Mouse (Mus musculus) adrenal gland, postnatal 14 days (tissue): ENCODE data around the gene Sbno2. TPM values are rescaled to one million over a fixed set of nuclear protein-coding genes. Genes with fewer than 3 reads are reported as not detected.
A peak's percentile ranks its signal among the peaks of the same experiment; 100 is the strongest.
"Not testable (repeated sequence)": the region's sequence is repeated elsewhere in the genome, so short reads cannot be mapped to it uniquely, and the experiment has no call there.

Experiments
- DNase-seq: peaks from one replicate; pipeline ENCODE4 v3.0.0; 2021; ENCODE audit warnings: mixed read lengths
- total RNA-seq: library from RNA; stranded (reverse); gene quantifications from 2 replicates; pipeline ENCODE4 v1.2.3, GENCODE M21; 2021

The Sbno2 gene
- total RNA-seq, 1 experiment from 2014 or later, result 52.9 TPM

DNA sequence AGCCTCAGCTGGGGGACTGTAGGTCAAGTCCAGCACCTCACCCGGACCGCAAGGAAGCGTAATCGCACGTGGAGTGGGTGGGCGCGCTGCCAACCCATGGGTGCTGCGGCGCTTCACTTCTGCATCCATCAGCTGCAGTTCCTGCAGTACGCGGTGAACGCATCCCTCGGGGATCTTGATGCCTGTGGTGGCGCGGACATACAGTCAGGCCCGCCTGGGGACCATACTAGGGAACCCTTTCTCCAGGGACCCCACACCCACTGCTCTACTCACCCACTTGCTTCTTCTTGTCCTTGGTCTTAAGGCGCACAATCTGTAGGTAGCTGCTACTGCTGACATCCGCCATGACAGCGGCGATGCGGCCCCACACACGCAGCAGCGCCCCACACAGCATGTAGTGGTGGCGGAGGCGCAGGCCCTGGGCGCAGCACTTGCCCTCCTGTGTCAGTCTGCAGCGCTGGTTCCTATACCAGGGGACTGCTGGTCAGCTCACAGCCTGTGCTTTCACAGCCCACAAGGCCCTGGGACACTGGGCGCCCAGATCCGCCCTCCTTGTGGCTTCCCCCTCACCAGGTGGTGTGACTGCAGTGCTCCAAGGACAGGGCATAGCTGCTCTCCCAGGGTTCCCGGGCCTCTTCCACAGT lies 47.6 kb downstream of the Sbno2 start:
- DNase-seq, result no peak

DNA sequence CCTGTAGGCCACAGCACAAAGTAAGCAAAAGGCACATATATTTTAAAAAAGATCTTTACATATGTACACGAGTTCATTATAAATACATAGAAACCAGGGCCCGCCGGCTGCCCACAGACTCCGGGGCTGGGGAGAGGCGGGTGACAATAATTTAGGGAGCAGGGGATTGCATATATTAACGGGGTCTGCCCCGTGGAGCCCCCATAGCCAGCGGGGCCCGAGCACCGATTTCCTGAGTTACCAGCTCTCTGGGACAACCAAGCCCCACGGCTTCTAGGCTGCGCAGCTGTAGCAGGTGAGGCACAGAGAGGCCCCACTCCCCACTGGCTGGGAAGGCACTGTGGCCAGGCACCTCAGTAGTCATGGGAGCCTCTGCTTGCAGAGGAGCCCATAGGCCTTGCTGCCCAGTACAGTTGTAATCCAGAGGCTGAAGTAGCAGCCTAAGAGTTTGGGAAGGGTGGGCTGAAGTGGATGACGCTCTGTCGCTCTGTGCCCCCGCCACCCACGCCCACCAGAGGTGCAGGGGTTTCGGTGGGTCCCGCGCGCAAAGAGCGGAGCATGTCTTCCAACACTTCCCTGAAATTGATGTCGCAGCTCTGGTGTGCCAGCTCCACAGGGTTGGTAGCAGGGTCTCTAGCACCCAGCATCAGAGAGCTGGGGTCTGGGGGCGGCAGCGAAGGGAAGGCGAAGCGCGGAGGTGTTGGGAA lies 48.2 kb downstream of the Sbno2 start:
- DNase-seq, result no peak

DNA sequence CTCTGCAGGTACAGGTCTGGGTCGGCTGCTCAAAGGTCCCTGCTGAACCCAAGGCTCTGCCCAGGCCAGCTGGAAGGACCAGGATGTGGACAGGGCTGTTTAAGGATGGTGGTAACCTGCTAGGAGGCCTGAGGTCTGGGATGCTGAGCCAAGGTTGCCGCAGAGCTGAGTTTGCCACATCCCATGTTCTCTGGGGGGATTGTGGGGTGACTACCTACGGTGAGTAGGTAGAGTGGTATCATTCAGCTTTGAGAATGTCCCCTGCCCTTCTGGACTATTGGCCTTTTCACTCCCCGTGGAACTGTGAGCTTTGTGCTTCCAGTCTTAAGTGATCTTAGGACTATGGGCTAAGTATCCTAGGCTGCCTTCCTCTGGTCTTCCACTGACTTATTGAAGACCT lies 48.9 kb downstream of the Sbno2 start:
- no peak for DNase-seq

DNA sequence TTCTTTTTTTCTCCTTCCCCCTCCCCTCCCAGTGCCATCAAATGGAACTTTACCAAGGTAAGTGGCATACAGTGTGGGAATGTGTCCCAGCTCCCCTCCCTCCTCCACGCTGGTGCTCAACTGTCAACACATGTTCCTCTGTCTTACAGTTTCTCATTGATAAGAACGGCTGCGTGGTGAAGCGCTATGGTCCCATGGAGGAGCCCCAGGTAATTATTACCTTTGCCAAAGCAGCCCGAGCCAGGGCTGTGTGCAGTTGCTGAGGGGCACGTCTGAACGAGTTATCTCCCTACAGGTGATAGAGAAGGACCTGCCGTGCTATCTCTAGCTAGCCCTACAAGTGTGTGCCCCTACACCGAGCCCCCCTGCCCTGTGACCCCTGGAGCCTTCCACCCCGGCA lies 49.5 kb downstream of the Sbno2 start:
- no peak for DNase-seq

DNA sequence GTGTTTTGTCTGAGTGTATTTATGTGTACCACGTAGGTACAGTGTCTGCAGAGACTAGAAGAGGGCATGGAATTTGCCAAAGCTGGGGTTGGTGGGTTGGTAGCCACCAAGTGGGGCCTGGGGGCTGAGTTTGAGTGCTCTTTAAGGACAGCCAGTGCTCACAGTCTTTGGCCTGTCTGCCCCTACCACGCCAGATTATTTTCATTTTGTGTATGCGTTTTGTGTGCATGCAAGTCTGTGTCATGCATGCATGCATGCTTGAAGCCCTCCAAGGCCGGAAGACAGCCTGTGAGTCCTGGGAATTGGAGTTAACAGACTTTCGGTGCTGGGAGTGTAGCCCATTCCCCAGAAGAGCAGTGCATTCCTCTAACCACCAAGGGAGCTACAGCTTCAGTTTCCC lies 50.0 kb downstream of the Sbno2 start:
- DNase-seq, result no peak

DNA sequence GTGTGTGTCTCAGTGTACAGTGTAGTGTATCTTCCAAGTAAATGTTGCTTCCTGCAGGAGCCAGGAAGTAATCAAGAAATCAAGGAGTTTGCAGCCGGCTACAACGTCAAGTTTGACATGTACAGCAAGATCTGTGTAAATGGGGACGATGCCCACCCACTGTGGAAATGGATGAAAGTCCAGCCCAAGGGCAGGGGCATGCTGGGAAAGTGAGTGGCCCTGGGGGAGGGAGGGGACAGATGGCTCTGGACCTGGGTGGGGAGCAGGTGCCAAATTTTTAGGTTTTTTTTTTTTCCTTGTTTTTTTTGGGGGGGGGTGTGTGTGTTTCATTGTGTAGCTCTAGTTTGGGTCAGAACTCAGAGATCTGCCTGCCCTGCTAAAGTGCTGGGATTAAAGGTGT lies 50.5 kb downstream of the Sbno2 start:
- DNase-seq, result not testable (repeated sequence)

DNA sequence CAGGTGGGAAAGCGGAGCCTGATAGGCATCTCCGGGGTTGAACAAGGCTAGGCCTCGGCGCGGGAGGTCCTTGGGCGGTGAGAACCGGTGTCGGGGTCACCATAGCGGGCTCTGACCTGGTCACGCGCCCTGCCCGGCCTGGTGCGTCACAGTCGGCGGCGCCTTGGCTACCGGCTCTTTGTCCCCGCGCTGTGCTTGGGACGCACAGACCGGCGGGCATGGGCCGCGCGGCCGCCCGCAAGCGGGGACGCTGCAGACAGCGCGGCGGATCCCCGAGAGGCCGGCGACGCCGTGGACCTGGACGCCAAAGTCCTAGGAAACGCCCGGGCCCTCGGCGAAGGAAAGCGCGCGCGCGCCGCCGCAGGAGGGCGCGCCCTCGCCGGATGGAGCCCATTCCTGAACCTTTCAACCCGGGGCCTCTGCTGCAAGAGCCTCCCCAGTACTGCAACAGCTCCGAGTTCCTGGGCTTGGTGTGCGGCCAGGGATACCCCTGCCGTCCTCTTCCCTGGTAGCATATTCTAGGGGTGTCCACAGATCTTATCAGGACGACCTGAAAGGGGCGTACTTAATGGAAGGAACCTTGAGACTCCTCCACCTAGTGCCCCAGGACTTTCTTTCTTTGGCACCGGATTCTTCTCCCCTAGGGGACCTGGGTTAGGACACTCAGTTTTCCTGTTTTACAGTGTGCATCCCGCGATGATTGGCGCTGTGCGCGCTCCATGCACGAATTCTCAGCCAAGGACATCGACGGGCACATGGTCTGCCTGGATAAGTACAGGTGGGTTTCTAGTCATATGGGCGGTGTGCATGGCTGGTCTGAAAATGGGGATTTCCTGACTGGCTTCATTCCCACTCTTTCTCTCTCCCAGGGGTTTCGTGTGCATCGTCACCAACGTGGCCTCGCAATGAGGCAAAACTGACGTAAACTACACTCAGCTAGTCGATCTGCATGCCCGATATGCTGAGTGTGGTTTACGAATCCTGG lies 51.2 kb downstream of the Sbno2 start:
- peak; percentile 88 for DNase-seq

DNA sequence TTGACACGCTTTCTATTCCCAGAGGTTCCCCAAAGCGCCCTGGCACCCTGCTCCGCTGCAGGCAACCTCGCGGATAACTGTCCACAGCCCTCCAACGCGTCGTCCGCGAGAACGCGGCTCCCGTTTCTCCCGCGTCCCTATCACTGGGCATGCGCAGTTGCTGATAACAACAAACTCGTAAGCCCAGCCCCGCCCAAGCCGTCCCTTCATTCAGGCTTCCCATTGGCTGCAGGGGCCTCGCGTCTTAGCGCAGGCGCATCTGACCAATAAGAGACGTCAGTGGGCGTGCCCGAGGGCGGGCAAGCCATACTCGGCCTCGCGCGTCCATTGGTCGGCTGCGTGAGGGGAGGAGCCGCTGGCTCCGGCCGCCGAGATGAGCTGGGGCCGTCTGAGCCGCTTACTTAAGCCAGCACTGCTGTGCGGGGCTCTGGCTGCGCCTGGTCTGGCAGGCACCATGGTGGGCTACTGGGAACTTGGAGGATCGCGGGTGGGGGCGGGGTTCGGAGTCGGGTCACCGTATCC lies 52.1 kb downstream of the Sbno2 start:
- peak; percentile 100 for DNase-seq

DNA sequence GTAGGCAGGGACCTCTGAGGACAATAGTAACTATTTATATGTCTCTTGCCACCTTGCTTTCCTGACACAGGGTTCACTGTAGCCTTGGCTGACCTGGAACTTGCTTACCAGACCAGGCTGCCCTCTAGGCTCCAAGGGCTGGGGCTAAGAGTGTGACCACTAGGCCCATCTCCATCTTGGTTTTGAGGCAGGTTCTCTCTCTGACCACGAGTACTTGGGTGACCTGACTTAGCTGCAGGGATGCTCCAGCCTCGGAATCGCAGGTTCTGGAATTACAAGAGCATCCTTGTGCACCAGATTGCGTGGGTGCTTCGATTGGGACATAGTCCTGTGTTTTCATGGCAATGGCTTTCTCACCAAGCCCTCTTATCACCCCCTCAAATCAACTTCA lies 53.0 kb downstream of the Sbno2 start:
- no peak for DNase-seq

DNA sequence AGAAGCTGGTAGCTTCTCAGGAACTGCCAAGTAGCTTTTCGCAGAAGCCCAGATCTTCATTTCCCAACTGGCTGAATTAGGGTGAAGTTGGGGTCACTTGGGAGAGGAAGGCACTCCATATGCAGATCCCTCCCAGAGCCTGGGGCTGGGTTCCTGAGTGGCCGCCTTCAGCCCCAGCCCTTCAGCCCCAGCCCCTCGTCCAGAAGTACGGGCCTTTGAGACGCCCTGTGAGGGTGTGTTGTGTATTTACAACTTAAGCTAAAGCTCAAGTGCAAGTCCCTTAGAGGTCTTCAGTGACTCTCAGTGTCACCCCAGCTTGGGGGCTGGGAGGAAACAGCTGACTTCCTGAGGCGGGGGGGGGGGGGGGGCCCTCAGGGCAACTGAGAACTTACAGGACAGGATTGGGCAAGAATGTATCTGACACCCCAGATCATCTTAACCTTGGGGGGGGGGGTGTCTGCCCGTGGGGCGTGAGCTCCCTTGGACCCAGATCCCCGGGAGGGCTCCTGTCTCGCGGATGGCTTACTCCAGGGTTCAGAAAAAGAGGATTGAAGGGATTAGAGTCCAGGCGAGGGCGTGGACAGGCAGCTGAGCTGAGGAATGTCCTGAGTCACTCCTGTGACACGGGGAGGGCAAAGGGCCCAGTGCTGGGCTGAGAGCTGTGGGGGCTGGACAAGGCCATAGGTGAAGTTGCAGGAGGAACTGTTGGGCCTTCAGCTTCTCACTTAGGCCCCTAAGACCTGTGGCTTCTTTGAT lies 53.6 kb downstream of the Sbno2 start:
- DNase-seq, result peak; percentile 90

DNA sequence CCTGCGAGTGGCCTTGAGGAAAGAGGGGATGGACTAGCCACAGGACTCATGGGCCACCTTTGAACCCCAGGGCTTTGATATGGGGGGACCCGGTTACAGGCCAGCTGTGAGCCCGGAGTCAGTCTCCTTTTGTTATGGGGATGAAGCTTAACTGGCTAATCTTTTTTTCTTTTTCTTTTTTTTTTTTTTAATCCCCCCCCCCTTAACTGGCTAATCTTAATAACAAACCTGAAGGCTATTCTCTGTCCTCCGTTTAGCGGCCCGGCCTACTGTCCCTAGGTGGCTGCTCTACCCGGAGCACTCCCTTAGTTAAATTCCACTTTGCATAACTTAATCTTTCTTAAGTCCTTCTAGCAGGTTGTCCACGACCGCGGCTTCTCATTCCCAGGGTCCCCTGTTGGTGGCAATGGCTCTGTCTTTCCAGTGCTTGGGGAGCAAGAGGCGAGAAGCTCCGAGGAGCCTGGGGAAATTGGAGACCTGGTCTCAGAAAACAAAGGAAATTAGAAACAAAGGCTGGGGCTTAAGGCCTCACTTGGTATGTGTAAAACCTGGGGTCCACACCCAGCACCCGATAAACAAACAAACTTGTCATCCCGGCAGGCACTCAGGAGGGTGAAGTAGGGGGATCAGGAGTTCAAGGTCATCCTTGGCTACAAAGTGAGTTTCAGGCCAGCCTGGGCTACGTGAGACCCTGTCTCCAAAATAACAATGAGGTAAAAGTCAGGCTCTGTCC lies 54.3 kb downstream of the Sbno2 start:
- DNase-seq, result no peak

DNA sequence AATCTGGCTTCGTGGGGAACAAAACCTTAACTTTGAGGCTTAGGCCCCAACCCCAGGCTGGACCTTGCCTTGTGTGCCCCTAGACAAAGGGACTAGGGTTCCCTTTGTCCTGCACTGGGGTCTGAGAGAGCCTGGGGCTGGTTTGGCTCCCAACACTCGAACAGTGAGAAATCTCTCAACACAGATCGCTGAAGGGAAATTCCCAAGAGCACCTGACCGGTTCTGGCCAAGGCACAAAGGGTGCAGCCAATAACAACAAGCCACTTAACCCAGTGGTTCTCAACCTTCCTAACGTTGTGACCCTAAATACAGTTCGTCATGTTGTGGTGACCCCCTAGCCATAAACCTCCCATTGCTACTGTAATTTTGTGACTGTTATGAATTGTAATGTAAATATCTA lies 55.1 kb downstream of the Sbno2 start:
- no peak for DNase-seq

DNA sequence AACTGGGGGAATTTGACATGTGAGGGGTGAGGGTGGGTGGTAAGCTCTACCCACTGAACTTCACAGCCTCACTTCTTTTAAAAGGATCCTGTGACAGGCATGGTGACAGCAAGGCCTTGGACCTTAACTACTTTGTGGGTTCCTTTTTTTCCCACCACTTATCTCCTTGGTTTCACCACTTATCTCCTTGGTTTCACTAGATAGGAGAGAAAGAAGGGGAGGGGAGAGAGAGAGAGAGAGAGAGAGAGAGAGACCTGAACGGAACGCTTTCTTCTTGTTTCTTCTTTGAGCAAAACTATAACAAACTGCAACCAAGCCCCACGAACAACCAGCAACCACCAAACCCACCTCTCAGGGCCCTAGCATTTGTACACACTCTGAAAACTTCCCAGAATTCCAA lies 56.5 kb downstream of the Sbno2 start:
- DNase-seq, result no peak

DNA sequence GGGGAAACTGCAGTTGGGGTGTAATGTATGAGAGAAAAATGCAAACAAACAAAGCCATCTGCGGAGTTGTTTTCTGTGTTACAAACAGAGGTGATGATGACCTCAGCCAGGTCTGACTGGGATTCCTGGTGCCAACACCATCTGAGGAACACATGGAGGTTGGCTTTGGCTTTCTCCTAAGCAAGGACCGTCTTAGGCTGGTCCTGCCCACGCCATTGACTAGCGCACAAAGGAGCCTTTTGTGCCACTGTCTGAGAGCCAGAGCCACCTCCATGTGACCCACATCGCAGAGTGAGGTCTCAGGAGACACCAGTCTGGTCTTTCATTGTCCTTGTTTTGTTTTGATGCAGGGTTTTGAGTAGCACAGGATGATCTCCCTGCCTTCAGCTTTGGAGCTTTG lies 57.0 kb downstream of the Sbno2 start:
- DNase-seq, result no peak

DNA sequence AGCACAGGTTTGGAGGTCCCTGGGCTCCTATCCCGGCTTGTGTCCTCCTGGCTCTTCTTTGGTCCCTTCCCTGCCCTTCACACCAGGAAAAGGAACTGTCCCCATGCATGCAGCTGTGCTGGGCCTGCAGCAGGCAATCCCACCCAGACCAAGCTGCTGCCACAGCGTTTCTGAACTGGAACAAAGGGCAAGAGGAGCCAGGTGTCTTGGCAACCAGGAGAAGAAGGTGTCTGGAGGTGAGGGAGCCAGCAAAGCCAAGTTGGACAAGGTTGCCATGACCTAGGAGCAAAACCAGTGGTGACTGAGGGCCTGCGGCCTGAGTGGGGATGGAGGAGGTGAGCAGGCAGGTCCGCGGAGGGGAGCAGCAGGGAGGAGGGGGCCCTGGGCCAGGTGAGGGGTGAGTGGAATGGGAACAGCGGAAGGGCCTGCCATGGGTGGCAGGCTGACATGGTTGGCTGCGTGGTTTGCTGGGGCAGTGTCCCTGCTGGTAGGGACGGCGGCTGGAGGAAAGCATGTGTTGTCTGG lies 58.3 kb downstream of the Sbno2 start, which contains the start of gene Gpx4:
TSS of gene Gpx4 (plus strand) at position 126 of the 525 bp plus-strand sequence.
- DNase-seq, result no peak

DNA sequence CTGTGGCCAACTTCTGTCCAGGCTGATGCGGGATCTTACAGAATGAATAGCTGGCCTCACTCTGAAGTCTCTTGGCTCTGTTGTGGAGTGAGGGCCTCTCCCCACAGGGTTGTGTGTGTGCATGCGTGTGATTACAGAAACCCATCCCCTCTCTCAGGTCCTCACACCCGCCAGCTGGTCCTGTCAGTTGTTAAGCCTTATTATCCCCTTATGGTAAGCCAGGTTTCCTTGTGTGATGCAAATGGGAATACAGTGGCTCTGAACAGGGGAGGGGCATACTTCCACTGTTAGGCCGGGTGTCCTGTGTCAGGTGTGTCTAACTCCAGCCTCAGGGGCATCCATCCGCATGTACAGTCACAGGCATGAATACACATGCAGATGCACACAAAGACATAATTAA lies 59.6 kb downstream of the Sbno2 start:
- no peak for DNase-seq

DNA sequence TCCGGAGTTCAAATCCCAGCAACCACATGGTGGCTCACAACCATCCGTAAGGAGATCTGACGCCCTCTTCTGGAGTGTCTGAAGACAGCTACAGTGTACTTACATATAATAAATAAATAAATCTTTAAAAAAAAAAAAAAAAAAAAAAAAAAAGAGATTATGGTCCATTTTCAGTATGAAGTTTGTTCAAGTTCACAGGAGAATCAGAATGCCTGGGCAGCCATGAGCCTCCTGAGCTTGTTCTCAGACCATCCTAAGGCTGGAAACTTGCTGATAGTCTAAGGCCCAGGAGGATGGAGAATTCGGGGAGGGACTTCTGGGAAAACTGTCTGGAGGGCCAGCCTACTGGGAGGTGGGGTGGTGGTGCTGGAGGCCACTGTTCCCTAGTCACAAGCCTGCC lies 60.0 kb downstream of the Sbno2 start:
- not testable (repeated sequence) for DNase-seq

DNA sequence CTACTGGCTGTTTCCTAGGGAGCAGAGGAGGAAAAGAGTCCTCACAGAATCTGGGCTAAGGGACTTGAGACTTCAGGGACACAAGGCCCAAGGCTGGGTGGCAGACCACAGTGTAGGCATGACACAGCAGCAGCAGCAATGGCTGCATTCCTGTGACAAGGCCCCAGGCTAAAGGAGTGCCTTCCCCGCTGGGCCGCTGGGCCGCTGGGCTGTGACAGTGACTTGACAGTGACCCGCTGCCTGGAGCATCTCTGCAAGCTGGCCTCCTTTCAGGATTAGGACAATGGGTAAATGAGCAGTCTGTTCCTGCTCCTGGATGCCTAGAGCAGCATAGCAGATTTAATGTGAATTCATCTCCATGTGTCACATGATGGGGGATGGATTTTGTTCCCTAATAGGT lies 61.3 kb downstream of the Sbno2 start:
- no peak for DNase-seq

DNA sequence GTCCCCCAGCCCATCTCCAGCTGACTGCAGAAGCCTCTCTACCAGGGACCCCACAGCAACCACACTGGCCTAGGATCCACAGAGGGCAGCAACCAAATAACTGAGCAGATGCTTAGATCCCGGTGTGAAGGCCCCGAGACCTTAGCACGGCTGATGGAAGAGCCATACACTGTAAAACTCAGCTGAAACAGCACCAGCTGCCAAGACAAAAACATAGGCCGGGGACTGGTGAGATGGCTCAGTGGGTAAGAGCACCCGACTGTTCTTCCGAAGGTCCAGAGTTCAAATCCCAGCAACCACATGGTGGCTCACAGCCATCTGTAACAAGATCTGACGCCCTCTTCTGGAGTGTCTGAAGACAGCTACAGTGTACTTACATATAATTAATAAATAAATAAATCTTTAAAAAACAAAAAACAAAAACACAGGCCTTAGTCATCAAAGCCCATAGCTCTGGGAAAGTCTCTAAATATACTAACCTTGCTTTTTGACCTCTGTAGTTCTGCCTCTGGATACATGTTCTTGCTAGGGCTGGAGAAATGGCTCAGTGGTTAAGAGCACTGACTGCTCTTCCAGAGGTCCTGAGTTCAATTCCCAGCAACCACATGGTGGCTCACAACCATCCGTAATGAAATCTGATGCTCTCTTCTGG lies 63.8 kb downstream of the Sbno2 start:
- DNase-seq, result not testable (repeated sequence)

DNA sequence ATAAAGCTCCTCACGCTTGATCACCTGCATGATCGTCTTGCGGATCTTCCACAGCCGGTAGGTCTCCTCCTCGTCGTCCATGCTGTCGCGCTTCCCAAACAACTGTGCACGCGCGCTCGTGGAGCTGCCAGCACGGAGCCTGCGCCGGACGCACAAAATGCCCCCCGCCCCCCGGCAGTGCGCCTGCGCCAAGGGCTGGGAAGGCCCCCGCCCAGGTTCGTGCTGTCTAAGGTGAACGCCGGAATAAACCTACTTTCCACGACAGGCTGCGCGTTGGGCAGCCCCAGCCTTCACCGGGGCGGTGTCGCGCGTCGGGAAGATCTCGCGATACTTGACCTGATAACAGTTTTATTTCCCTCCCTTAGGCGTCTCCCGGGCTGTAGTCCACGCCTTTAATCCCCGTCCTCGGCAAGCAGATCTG lies 65.8 kb downstream of the Sbno2 start, which contains the start of gene Polr2e:
TSS of gene Polr2e (minus strand) at position 237 of the 421 bp plus-strand sequence.
- peak; percentile 98 for DNase-seq
